Mouse (Mus musculus): ENCODE data around the gene Klhl26.

- 0 out of 2 replicates have a peak, but pooled peaks have one; percentile 2 for TF ChIP-seq POLR2A (IDR thresholded peaks at IDR 0.05; ENCODE audit: borderline replicate concordance, low read depth, low read length)
- no peak for TF ChIP-seq CTCF (IDR thresholded peaks at IDR 0.05; ENCODE audit: low read depth, low read length)
Measured at GRCm38 (mm10) chr8:70522592-70523403, 46.0 kb upstream of the Klhl26 start.

Data from bone marrow macrophage, adult 2 months (primary cell).